Mouse (Mus musculus) thymus, postnatal 0 days (tissue): ENCODE measurements around the gene Dnmt1. TPM values are rescaled to one million over a fixed set of nuclear protein-coding genes. Genes with fewer than 3 reads are reported as not detected.

Experiments
- DNase-seq: peaks from one replicate; pipeline ENCODE4 v3.0.0-alpha.2; 2015; ENCODE audit warnings: low spot score
- polyA plus RNA-seq: library from polyadenylated mRNA; unstranded; fragments of >200 nt; fragmentation: Nextera tagmentation; extraction: Ambion mirVana; gene quantifications from 2 replicates; pipeline ENCODE4 v1.2.1, GENCODE M21; 2015

The Dnmt1 gene
- polyA plus RNA-seq, 1 experiment from 2014 or later = 90.0 TPM

DNA sequence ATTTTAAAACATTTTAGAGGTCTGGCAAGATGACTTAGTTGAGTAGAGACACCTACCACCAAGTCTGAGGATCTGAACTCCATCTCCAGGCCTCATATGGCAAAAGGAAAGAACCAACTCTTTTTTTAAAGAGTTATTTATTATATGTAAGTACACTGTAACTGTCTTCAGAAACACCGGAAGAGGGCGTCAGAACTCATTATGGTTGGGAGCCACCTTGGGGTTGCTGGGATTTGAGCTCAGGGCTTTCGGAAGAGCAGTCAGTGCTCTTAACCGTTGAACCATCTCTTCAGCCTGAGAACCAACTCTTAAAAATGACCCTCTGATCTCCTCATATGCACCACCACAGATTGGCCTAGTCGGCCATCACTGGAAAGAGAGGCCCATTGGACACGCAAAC is 72.5 kb downstream of the Dnmt1 start:
- no peak for DNase-seq

GRCm38 (mm10) chr9:20886563-20886962 is 73.1 kb downstream of the Dnmt1 start:
- no peak for DNase-seq

DNA sequence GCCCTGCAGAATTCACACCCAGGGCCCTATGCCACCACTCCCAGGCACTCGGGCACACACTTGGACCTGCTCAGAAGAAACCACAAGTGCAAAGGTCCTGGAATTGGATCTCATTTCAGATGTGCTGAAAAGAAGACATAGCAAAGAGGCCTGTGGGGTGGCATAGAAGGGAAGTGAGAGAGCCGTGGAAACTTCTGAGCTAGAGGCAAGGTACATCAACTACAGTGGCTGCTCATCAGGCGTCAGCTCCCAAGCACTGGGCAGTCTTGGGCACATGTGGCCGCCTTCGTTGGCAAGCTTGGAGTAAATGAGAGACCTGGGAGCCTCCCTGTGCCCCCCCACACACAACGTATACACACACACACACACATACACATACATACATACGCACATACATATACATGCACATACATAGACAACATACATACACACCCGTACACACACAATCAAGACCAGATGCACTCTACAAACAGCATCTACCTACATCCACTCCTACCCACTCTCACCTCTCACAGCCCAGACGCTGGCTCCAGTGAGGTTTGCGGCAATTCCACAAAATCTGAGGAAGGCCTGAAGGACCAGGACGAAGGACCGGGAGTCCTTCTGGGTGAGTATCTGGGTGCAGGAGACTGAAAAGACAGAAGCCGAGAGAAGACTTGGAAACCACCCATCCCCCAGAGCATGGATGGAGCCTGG is 80.4 kb downstream of the Dnmt1 start, which contains the start of gene Angptl6:
Gene Angptl6 (minus strand): TSS at position 631 of the 696 bp plus-strand sequence.
- no peak for DNase-seq

DNA sequence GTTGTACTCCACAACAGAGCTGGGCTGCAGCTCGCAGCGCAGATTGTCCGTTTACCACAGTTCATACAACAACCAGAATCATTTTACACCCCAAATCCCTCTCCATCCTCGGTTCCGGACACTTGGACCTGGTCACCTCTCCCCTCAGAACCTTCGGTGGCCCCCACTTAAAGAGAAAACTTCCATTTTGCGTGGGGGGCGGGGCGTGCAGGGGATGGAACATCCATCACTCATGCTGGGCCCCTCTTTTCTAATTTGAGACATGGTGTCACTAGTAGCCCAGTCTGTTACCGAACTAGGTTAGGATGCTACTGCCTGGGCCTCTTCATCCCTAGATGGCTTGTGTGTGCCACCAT is 81.0 kb downstream of the Dnmt1 start:
- DNase-seq = no peak

GRCm38 (mm10) chr9:20878041-20878709 is 81.5 kb downstream of the Dnmt1 start:
- DNase-seq = peak; percentile 100

DNA sequence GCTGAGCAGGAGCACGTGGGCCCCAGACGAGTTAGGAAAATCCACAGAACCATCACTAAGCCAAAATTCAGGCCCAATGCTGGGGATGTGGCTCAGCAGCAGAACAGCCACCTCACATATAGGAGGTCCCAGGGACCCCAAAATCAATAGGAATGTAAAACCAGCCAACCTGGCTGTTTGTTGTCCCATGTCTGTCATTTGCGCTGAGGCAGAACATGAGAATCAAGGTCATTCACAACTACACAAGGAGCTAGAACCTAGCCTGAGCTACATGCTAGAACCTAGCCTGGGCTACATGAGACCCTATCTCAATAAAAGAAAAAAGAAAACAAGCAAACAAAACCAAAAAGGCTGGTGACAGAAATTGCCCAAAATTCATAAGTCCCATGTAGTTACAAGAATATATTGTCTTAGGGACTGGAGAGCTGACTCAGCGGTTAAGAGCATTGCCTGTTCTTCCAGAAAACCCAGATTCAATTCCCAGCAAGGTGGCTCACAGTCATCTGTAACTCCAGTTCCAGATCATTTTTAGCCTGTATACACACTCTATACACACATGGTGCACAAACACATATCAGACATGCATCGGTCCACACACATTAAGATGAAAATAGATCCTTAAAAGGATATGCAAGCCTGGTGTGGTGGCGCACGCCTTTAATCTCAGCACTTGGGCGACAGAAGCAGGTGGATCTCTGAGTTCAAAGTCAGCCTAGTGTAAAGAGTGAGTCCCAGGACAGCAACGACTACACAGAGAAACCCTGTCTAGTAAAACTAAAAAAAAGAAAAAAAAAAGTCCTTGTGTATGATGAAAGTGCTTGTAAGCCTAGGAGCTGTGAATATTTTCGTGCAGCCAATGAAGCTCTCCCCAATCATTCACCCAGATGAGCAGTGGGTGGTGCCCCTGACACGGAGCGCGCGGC is 82.3 kb downstream of the Dnmt1 start:
- DNase-seq = no peak

DNA sequence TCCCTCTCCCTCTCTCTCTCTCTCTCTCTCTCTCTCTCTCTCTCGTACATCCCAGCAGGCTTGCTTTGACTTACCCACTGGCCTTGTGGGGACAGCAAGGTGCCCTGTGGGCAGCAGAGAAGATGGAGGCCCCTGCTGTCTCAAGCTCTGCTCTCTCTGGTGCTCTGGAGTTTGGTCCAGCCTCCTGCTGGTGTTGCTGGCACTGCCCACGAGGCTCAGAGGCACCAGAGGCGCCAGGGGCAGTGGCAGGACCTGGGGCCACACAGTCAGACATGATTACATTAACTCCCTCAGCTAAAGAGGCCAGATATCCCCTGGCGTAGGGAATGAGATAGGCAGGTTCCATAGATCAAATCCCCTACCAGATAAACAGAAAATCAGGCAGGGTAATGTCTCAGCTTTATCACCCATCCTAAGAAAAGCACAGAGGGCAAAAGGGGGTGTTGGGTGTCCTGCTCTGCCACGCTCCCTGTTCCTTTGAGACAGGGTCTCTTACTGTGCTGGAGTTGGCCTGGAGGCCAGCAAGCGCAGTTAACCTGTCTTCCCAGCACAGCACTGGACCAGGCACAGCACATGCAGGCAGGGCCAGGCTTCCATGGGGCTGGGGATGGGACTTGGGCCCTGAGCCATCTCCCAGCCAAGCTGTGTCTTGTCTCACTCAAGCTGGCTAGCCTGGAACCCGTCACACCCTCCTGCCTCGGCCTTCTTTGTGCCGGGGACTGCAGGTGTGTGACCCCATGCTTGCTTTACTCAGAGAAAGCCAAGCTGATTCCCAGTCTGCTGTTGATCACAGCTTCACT is 83.2 kb downstream of the Dnmt1 start:
- no peak for DNase-seq

DNA sequence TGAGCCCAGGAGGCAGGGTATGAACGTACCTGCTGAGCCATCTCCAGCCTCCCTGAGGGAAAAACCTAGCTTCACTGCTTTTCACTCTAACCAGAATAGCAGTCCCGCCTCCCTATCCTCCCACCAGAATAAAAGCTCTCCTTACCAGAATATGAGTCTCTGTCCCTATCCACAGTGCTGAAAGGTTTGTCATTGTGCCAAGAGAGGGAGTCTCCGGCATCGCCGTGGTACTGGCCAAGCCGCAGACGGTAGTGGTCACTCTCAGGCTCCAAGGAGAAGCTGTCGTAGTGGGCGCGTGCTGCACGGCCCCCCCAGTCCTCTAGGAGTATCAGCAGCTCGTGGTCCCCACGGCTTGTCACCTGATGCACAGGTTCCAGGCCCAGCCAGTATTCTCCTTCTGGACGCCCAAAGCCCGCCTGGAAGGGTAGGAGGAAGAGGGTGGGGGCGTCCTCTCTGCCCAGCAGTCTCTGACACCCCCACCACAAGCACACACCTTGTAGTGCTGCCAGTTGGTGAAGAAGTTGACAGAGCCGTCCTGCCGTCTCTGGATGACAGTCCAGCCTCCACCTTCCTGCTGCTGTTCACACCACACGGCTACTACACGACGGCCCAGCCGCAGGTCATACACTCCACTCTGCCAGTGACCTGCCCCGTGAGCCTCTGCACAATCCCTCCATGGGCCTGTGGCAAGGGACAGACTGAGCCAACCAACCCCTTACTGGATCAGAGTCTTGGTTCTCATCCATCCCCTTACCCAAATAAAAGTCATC is 84.5 kb downstream of the Dnmt1 start:
- DNase-seq = no peak

- no peak for DNase-seq
Observed at GRCm38 (mm10) chr9:20873521-20873920, 86.2 kb downstream of the Dnmt1 start.

DNA sequence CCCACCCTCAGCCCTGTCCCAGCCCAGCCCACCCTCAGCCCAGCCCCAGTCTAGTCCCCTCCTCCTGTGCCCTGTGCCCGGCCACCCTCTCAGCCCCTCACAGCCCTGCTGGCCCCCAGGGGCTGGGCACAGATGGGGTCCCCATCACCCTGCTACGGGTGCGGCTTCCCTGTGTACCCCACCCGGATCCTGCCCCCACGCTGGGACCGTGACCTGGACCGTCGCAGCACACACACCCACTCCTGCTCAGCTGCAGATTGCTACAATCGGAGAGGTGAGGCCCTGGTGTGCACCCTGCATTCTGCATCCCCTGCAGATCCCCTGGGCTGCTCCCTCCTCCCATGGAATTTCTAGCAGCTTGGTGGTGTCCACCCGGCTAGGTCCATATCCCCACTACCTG is 86.7 kb downstream of the Dnmt1 start:
- DNase-seq = no peak

- DNase-seq = no peak
Observed at GRCm38 (mm10) chr9:20870211-20871173, 89.2 kb downstream of the Dnmt1 start.

DNA sequence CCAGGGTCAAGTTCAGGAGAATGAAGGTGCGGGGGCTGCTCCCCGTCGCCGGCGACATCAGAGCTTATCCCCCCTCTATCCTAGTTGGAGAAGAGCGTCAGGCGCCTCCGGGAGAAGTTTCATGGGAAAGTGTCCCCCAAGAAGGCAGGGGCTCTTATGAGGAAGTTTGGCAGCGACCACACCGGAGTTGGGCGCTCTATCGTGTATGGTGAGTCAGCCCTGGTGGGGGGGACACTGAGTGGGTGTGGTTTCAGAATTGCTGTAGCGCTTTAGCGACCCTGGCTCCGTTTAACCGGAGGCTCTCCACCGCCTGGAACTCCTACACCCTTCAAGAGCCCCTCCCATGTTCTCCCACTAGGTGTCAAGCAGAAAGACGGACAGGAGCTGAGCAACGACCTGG is 90.4 kb downstream of the Dnmt1 start:
- peak; percentile 20 for DNase-seq

DNA sequence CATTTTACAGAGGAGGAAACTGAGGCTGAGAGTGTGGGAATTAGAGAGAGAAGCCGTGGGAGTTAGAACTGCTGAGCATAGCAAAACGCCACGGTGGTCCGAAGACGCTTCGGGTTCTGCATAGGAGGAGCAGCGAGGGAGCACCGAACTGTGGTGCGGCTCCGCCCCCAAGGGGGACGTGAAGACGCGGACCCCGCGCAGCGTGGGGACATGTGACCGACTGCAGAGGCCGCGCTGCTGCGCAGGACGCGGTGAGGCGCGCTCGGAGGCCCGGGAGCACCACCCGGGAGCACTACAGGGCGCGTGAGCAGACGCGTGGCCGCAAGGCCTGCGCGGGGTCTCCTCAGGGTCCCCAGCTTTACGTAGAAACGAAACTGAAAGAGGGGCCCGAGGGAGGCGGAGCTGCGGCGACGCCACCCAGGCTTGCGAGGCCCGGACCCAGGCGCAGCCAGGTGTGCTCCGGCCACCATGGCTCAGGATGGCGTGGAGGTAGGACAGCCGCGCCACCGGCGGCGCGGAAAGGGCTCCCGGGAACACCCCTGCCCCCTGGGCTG is 91.2 kb downstream of the Dnmt1 start, which contains the start of gene A230050P20Rik:
Gene A230050P20Rik (plus strand): TSS at position 195 of the 554 bp plus-strand sequence.
- peak; percentile 56 for DNase-seq

DNA sequence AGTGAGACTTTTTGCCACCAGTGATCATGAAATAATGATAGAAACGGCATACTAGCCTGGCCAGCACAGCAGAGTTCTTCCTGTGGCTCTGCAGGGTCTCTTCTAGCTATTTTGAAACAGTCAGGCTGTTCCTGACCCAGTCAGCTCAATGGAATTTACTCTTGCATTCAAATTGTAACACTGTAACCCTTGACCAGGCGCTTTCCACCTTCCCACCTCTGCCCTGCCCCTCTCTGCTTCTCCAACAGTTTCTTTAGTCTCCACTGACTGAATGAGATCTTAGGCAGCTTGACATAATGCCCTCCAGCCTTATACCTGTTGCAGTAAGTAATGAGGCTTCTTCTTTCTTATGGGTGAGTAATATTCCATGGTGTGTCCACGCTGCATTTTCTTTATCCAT is 92.8 kb downstream of the Dnmt1 start:
- no peak for DNase-seq

- no peak for DNase-seq
Observed at GRCm38 (mm10) chr9:20862225-20862624, 97.5 kb downstream of the Dnmt1 start.

DNA sequence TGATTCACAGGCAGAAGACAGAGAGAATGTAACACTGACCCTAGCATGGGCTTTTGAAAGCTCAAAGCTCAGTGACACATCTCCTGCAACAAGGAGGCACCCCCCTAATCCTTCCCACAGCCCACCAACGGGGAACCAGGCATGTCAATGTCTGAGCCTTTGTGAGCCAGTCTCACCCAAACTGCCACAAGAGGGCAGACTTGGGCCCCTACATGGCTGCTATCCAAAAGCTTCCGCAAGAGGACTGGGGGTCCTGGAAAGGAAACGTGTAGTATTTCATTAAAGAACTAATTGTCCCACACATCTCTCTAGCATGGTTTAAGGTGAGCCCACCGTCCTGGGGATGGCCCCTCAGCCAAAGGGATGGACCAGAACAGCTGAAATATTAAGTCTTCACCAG is 97.9 kb downstream of the Dnmt1 start:
- DNase-seq = peak; percentile 54

GRCm38 (mm10) chr9:20859926-20860325 is 99.8 kb downstream of the Dnmt1 start:
- DNase-seq = no peak
